ENCODE assay signal across 14 mouse cellular contexts in genomic region chr13:59672248-59672647, GRCm38 (mm10). TPM values are rescaled to one million over a fixed set of nuclear protein-coding genes. Genes with fewer than 3 reads are reported as not detected.
DNase-seq lines count a peak whose midpoint lies in the region; ATAC-seq lines count a peak whose summit lies in the region.
"Had no signal": no experiment of that assay in that cellular context is flagged by ENCODE, and none has a peak within 500 bp of the region (broad histone marks: within the 10 kb centered on the region; RNA-seq: fewer than 3 reads in every experiment).

No protein-coding gene starts in this region.

- 0 out of 2 replicates have a peak overlapping the region, but pooled peaks have one; percentile 7 for H3K4me2 ChIP-seq in hindbrain, embryonic 11.5 days (replicated peaks; ENCODE audit: low read depth, low read length)
- no peak overlapping the region for H3K4me2 ChIP-seq in hindbrain, embryonic 14.5 days (replicated peaks)
- H3K4me2 ChIP-seq in liver, embryonic 11.5 days: peak overlapping the region; percentile 50
- H3K4me2 ChIP-seq: embryonic facial prominence, embryonic 13.5 days; stomach, embryonic 15.5 days had no signal

- H3K4me1 ChIP-seq in hindbrain, embryonic 11.5 days (replicated peaks; ENCODE audit: control insufficient read depth, insufficient read depth, low read length): peaks cover 7% of the 10 kb centered on the region; the same call in 1 of the 2 replicates
- peaks cover 15% of the 10 kb centered on the region for H3K4me1 ChIP-seq in hindbrain, embryonic 14.5 days (replicated peaks; ENCODE audit: control insufficient read depth, insufficient read depth, low read length)
- H3K4me1 ChIP-seq in liver, embryonic 11.5 days (replicated peaks; ENCODE audit: control insufficient read depth, insufficient read depth, low read length): peaks cover 47% of the 10 kb centered on the region
- H3K4me1 ChIP-seq in heart, embryonic 10.5 days: peaks cover 30% of the 10 kb centered on the region

- H3K4me3 ChIP-seq in hindbrain, embryonic 11.5 days (ENCODE audit: low read depth, low read length): no peak overlapping the region
- no peak overlapping the region for H3K4me3 ChIP-seq in hindbrain, embryonic 14.5 days (replicated peaks; ENCODE audit: low read length)
- 0 out of 2 replicates have a peak overlapping the region, but pooled peaks have one; percentile 11 for H3K4me3 ChIP-seq in liver, embryonic 11.5 days (ENCODE audit: low read depth, low read length)
- no peak overlapping the region for H3K4me3 ChIP-seq in heart, embryonic 10.5 days
- H3K4me3 ChIP-seq: embryonic facial prominence, embryonic 13.5 days; stomach, embryonic 15.5 days had no signal

- no peaks in the 10 kb centered on the region for H3K27me3 ChIP-seq in hindbrain, embryonic 11.5 days (ENCODE audit: control insufficient read depth, insufficient read depth, low read length)
- H3K27me3 ChIP-seq in hindbrain, embryonic 14.5 days (ENCODE audit: control insufficient read depth, insufficient read depth, low read length): no peaks in the 10 kb centered on the region
- H3K27me3 ChIP-seq in liver, embryonic 11.5 days (replicated peaks; ENCODE audit: control insufficient read depth, insufficient read depth, low read length): no peaks in the 10 kb centered on the region
- no peaks in the 10 kb centered on the region for H3K27me3 ChIP-seq in heart, embryonic 10.5 days (ENCODE audit: insufficient read depth, poor library complexity, severe bottlenecking)
- H3K27me3 ChIP-seq: CH12.LX; embryonic facial prominence, embryonic 13.5 days; stomach, embryonic 15.5 days had no signal

- no peak for DNase-seq in hindbrain, embryonic 11.5 days (ENCODE audit: low spot score)
- no peak for DNase-seq in hindbrain, embryonic 14.5 days (ENCODE audit: low spot score)
- peak; percentile 16 for DNase-seq in thymus, postnatal 25 days
- no peak for DNase-seq in thymus, postnatal 10 days (ENCODE audit: low spot score in 2 of 2)
- DNase-seq in liver, embryonic 11.5 days (ENCODE audit: low spot score): no peak
- no peak for DNase-seq in retina, postnatal 1 day
- DNase-seq in cerebellum, adult 8-10 months: no peak
- no peak for DNase-seq in heart, embryonic 10.5 days (ENCODE audit: low spot score)
- DNase-seq: gastrocnemius, postnatal 36 days; kidney, postnatal 36 days had no signal

- 75% methylated on average over 6 of the region's 6 CpGs for WGBS in hindbrain, embryonic 11.5 days
- whole genome bisulfite sequencing in hindbrain, embryonic 14.5 days: 64% methylated on average over 6 of the region's 6 CpGs
- WGBS in liver, embryonic 11.5 days: 37% methylated on average over 6 of the region's 6 CpGs
- 66% methylated on average over 6 of the region's 6 CpGs for WGBS in heart, embryonic 10.5 days

- H3K36me3 ChIP-seq in hindbrain, embryonic 11.5 days (ENCODE audit: control insufficient read depth, insufficient read depth, low read length): no peaks in the 10 kb centered on the region
- H3K36me3 ChIP-seq in hindbrain, embryonic 14.5 days (replicated peaks; ENCODE audit: control insufficient read depth, insufficient read depth): no peaks in the 10 kb centered on the region
- no peaks in the 10 kb centered on the region for H3K36me3 ChIP-seq in liver, embryonic 11.5 days (ENCODE audit: control insufficient read depth, insufficient read depth, low read length)
- no peaks in the 10 kb centered on the region for H3K36me3 ChIP-seq in heart, embryonic 10.5 days
- H3K36me3 ChIP-seq: embryonic facial prominence, embryonic 13.5 days; stomach, embryonic 15.5 days had no signal

- ATAC-seq in hindbrain, embryonic 11.5 days (ENCODE audit: low FRiP score): no peak
- ATAC-seq in hindbrain, embryonic 14.5 days (ENCODE audit: low FRiP score): no peak
- no peak for ATAC-seq in liver, embryonic 11.5 days (replicated peaks; ENCODE audit: low FRiP score)

- H3K9me3 ChIP-seq in hindbrain, embryonic 11.5 days (ENCODE audit: control insufficient read depth, low read length): no peaks in the 10 kb centered on the region
- H3K9me3 ChIP-seq in hindbrain, embryonic 14.5 days (ENCODE audit: control insufficient read depth, low read length): no peaks in the 10 kb centered on the region
- no peaks in the 10 kb centered on the region for H3K9me3 ChIP-seq in liver, embryonic 11.5 days (ENCODE audit: control insufficient read depth, low read length)
- no peaks in the 10 kb centered on the region for H3K9me3 ChIP-seq in heart, embryonic 10.5 days
- H3K9me3 ChIP-seq: embryonic facial prominence, embryonic 13.5 days; stomach, embryonic 15.5 days had no signal

- H3K9ac ChIP-seq in hindbrain, embryonic 11.5 days (ENCODE audit: low read depth, low read length): no peak overlapping the region
- no peak overlapping the region for H3K9ac ChIP-seq in hindbrain, embryonic 14.5 days
- H3K9ac ChIP-seq in liver, embryonic 11.5 days (ENCODE audit: low read depth, low read length): no peak overlapping the region
- H3K9ac ChIP-seq: embryonic facial prominence, embryonic 13.5 days; stomach, embryonic 15.5 days had no signal

- H3K27ac ChIP-seq in hindbrain, embryonic 11.5 days (ENCODE audit: low read depth, low read length): peak overlapping the region; percentile 45; the same call in 1 of the 2 replicates
- H3K27ac ChIP-seq in hindbrain, embryonic 14.5 days: no peak overlapping the region
- H3K27ac ChIP-seq in liver, embryonic 11.5 days (ENCODE audit: low read depth, low read length): peak overlapping the region; percentile 28; the same call in 1 of the 2 replicates
- H3K27ac ChIP-seq in heart, embryonic 10.5 days: no peak overlapping the region
- H3K27ac ChIP-seq: embryonic facial prominence, embryonic 13.5 days; stomach, embryonic 15.5 days had no signal

RNA-seq across cellular contexts. Expression of gene Golm1, which starts 3.4 kb away (rescaled TPM):
- 135 and 147 TPM in 2 replicates for polyA plus RNA-seq in hindbrain, embryonic 11.5 days (2014; fragmentation: Nextera tagmentation; extraction: Ambion mirVana)
- 25.3 and 29.7 TPM in 2 replicates for polyA plus RNA-seq in hindbrain, embryonic 14.5 days (2014; fragmentation: Nextera tagmentation; extraction: Ambion mirVana)
- 87.9 and 96.5 TPM in 2 replicates for polyA plus RNA-seq in liver, embryonic 11.5 days (2014; fragmentation: Nextera tagmentation; extraction: Ambion mirVana)
- 72.4 and 74.5 TPM in 2 replicates for polyA plus RNA-seq in heart, embryonic 10.5 days (2016; fragmentation: Nextera tagmentation; extraction: Ambion mirVana)

RNA-seq across cellular contexts. Expression of gene 4921517D22Rik, which starts 21.7 kb away (rescaled TPM):
- polyA plus RNA-seq in hindbrain, embryonic 11.5 days (2014; fragmentation: Nextera tagmentation; extraction: Ambion mirVana): not detected in 2 replicates
- polyA plus RNA-seq in hindbrain, embryonic 14.5 days (2014; fragmentation: Nextera tagmentation; extraction: Ambion mirVana): not detected in 2 replicates
- not detected in 2 replicates for polyA plus RNA-seq in liver, embryonic 11.5 days (2014; fragmentation: Nextera tagmentation; extraction: Ambion mirVana)
- polyA plus RNA-seq in heart, embryonic 10.5 days (2016; fragmentation: Nextera tagmentation; extraction: Ambion mirVana): not detected in 2 replicates
- polyA plus RNA-seq: embryonic facial prominence, embryonic 13.5 days; limb, embryonic 11.5 days; stomach, embryonic 15.5 days had no signal

RNA-seq across cellular contexts. Expression of gene Spata31d1a, which starts 37.9 kb away (rescaled TPM):
- polyA plus RNA-seq in hindbrain, embryonic 11.5 days (2014; fragmentation: Nextera tagmentation; extraction: Ambion mirVana): 0.03 TPM in 1 of 2 replicates, not detected in the other
- polyA plus RNA-seq in hindbrain, embryonic 14.5 days (2014; fragmentation: Nextera tagmentation; extraction: Ambion mirVana): 0.05 and 0.16 TPM in 2 replicates
- polyA plus RNA-seq in liver, embryonic 11.5 days (2014; fragmentation: Nextera tagmentation; extraction: Ambion mirVana): 0.06 and 0.11 TPM in 2 replicates
- polyA plus RNA-seq in heart, embryonic 10.5 days (2016; fragmentation: Nextera tagmentation; extraction: Ambion mirVana): 0.02 and 0.05 TPM in 2 replicates
- polyA plus RNA-seq: limb, embryonic 11.5 days; stomach, embryonic 15.5 days had no signal

RNA-seq across cellular contexts. Expression of gene Spata31d1b, which starts 39.8 kb away (rescaled TPM):
- polyA plus RNA-seq in hindbrain, embryonic 11.5 days (2014; fragmentation: Nextera tagmentation; extraction: Ambion mirVana): not detected in 2 replicates
- polyA plus RNA-seq in hindbrain, embryonic 14.5 days (2014; fragmentation: Nextera tagmentation; extraction: Ambion mirVana): not detected in 2 replicates
- not detected in 2 replicates for polyA plus RNA-seq in liver, embryonic 11.5 days (2014; fragmentation: Nextera tagmentation; extraction: Ambion mirVana)
- polyA plus RNA-seq in heart, embryonic 10.5 days (2016; fragmentation: Nextera tagmentation; extraction: Ambion mirVana): not detected in 2 replicates
- polyA plus RNA-seq: embryonic facial prominence, embryonic 13.5 days; limb, embryonic 11.5 days; stomach, embryonic 15.5 days had no signal

RNA-seq across cellular contexts. Expression of gene Spata31d1d, which starts 59.3 kb away (rescaled TPM):
- polyA plus RNA-seq in hindbrain, embryonic 11.5 days (2014; fragmentation: Nextera tagmentation; extraction: Ambion mirVana): not detected in 2 replicates
- polyA plus RNA-seq in hindbrain, embryonic 14.5 days (2014; fragmentation: Nextera tagmentation; extraction: Ambion mirVana): 0.09 TPM in 1 of 2 replicates, not detected in the other
- polyA plus RNA-seq in liver, embryonic 11.5 days (2014; fragmentation: Nextera tagmentation; extraction: Ambion mirVana): not detected in 2 replicates
- not detected in 2 replicates for polyA plus RNA-seq in heart, embryonic 10.5 days (2016; fragmentation: Nextera tagmentation; extraction: Ambion mirVana)
- polyA plus RNA-seq: embryonic facial prominence, embryonic 13.5 days; limb, embryonic 11.5 days; stomach, embryonic 15.5 days had no signal

Comparison
In these comparisons a context has a peak if more than half of its experiments do, and no peak if none do; other contexts are left out.
1. H3K27ac ChIP-seq: peak in hindbrain, embryonic 11.5 days (single experiment) and liver, embryonic 11.5 days (single experiment); none in hindbrain, embryonic 14.5 days (single experiment) and heart, embryonic 10.5 days (single experiment).